Mouse (Mus musculus) cerebral cortex, adult 2 months (tissue): ENCODE measurements around the gene AL732309.1.

Source experiments
- WGBS: fragments of 180-500 bp; shearing (Covaris S2); methylation state at CpG from one replicate; pipeline ENCODE4 v1.1.7; 2018; 5-methylcytosine and 5-hydroxymethylcytosine counted together

The AL732309.1 gene

DNA sequence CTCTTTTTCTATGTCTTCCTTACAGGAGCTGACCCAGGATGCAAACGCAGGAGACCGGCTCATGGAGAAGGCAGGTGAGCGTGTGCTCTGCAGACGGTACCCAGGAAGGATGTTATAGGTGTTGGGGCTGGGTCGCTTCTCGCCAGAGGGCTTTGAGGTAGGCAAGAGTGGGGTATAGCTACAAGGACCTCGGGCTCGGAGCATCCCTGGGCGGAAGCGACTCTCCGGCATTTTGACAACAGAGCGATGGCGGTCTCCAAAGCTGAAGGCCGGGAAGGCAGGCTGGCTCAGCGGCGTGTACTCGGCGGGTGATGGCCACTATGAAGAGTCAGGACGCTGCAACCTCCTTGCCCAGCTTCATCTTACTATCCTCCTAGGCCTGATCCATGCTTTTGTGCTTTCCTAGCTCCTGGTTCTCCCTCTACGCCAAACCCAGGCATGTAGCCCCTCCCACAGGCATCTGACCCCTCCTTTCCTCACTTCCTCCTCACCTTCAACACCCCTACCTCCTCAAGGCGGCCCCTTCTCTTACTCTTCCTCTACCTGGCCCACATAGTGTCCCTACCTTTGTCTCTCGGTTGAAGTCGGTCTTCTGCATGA is 33.3 kb downstream of the AL732309.1 start:
- 75% methylated on average over 23 of the region's 23 CpGs for WGBS

DNA sequence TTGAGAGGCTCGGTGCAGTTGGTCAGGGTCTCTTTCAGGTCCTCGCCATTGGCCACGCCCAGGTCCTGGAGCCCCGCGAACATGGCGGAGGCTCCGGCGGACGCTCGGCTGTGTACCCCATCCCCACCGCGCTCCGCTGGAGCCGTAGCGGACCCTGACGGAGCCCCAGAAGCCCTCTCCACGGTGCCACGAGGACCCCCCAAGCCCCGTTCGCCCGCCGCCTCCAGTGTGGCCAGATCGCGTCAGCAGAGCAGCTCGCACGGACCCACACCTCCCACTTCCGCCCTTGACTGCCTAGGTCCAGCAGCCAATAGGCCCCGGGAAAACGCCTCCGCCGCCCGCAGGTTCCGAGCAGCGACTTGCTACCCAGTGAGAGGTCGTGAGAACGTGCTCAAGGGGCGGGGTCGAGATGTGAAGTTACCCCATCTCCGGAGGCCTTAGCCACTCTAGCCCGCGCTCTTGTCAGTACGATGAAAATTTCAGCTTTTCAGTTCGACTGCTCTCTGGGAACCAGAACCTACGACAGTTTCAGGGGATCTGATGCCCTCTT is 35.5 kb downstream of the AL732309.1 start, which contains the start of gene Nelfb:
Gene Nelfb, minus strand, starts transcription at position 369 of the 550 bp plus-strand sequence.
- WGBS: under 1% methylated on average over 44 of the region's 44 CpGs

DNA sequence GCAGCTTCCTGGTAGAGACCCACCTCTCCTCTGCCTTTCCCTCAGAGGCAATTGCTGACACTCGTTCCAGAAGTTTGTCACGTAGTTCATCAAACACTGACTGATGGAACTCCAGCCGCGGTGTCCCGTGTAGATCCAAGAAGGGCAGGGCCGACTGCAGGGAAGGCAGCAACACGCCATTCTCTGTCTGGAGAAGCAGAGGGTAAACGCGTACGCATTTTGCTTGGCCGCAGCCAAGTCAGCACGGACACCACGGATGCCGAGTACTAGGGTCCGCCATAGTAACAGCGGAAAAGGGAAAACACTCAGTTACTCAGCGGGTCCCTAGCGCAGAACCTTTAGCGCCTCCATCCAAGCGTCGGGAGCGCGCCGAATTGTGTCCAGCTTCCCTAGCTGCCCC is 36.0 kb downstream of the AL732309.1 start:
- under 1% methylated on average over 24 of the region's 24 CpGs for WGBS

DNA sequence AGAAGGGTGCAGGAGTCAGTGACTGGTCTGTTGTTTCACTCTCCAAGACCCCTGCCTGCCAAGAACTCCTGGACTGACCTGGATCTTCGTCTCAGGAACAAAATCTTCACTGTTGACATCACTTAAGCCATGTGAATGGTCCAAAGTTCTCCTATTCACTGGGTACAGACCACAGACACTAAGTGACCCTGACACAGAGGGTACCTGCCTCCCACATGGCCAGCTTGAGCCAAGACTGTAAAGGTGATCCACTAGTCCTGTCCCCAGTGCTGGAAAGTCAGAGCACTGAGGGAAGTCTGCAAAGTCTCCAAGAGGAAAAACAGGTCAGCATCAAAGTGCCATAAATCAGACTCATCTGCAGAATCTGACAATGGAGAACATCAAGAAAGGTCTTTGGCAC is 39.1 kb downstream of the AL732309.1 start:
- WGBS: 77% methylated on average over 1 of the region's 1 CpGs

DNA sequence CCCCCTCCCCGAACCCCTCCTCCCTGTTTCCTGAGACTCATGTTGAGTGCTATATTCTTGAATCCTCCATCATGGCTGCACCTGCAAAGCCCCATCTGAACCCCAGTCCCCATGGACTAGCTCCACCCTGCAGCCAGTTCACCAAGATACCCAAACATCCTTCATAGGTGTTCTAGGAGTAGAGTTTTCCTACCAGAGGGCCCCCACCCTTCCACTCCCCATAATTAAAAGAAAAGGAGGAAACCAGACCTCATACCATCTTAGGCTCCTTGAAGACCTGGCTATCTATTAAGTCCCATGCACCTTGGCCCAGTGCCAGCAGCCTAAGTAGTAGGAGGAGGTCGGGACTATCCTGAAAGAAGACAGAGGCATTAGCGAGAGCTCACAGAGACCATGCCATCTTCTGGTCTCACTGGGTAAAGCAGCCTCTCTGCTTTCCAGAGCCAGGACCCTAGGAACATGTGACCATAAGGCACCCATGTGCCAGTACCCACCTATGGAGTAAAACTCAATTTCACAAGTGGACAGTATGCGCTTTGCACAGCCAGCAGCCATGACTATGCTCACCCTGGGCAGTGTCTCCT is 42.9 kb downstream of the AL732309.1 start:
- 53% methylated on average over 4 of the region's 4 CpGs for WGBS

DNA sequence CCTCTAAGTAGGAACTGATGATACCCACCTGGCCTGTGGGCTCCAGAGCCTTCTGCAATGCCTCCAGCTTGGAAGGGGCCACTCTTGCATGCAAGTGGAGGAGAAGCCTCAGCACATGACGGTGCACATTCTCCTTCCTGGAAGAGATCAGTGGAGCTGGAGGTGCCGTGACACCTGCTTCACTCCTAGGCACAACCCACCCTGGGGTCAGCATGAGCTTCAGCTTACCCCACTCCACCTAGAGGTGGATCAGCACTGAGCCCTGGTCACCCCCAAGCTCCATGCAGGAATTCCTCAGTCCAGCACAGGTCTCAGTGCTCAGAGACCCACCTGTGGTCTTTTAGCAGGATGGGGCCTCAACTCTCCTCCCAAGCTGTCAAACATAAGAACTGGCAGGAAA is 46.0 kb downstream of the AL732309.1 start:
- 91% methylated on average over 2 of the region's 2 CpGs for WGBS

DNA sequence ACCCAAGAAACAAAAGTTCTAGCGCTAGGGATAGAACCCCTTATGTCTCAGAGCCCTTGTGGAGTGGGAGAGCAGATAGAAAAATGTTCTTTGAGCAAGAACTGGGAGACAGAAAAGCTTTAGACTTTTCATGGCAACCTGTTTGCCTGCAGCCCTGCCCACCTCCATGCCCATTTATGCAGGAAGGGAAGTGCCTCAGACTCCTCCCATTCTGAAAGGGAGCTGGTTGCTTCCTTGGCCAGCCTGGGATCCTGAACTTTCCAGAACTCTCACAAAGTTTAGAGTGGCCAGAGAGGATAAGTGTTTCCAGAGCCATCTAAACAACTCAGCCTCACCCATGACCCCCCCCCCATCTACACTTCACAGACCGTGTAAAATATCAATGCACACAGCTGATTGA is 49.5 kb downstream of the AL732309.1 start:
- WGBS: 46% methylated on average over 2 of the region's 2 CpGs

DNA sequence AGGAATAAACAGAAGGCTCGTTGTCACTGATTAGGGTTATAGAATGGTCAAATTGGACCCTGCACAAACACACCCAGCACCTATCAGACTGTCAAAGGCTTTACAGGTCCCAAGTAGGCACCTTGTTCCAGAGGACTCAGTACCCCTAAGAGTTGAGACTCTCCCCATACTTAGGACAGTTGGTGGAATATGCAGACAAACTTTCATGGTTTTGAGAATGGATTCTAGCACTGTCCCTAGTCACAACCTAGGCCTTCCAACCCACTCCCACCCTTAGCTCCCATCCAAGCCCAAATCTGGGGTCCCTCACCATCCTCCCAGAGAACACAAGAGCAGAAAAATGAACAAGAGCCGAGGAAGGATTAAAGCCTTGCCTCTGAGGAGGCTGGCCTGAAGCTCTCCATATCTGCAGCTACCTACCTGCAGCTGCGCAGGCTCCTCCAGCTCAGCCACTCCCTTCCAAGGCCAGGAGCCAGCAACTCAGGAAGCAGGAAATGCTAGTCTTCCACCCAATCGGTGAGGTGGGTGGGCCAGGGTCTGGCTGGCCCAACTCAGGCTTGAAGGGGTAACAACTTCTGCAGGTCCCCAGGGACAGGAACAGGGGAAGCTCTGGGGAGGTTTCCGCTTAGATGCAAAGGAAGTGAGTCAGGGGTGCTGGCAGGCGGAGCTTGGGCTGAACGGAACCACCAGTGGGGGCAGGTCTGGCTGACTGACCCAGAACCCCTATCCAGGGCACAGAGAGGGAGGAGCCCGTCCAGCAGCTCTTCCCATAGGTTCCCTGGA is 50.3 kb downstream of the AL732309.1 start, which contains the start of gene Tor4a:
Gene Tor4a, minus strand, starts transcription at position 715 of the 783 bp plus-strand sequence.
- WGBS: 49% methylated on average over 8 of the region's 8 CpGs

DNA sequence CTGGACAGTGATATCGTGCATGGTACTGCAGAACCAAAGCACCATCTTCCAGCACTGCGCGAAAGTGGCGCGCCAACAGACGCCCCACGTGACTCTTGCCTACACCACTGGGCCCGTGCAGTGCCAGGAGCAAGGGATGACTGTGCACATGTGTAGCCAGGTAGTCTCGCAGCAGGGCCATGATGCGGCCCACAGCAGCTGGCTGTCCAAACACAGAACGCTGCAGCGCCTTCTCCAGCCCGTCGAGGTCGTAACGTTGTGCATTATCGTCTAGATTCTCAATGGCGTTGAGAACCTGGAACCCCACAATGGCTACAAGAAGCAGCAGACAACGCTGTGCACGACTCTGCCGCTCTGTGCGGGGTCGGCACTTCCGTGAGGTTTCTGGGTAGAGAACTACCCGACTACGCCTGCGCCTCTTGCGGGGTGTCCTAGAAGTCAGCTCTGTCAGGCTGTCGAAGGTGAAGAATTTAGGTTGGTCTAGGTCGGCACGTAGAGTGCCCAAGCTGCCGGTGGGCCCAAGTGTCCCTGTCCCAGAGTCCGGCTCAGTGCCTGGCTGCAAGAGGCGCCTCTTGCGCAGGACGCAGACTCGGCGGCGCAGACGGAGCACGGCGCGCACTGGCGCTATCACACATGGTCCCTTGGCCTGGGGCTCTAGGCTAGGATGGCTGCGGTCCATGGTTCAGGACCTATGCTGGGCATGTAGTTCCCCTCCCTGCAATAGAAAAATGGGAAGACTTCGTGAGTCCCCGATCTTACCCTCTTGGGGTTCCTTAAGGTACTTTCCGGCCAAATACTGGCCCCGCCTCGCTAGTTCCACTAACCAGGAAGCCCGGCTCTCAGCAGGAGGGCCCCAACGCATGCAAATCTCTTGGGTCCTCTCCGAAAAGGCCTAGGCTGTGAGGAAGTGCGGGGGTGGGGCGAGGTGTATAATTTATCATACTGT is 51.2 kb downstream of the AL732309.1 start:
- WGBS: 52% methylated on average over 55 of the region's 55 CpGs
